Mouse (Mus musculus) liver, adult 2 months (tissue): Measurements from ENCODE around the gene Gtse1.

ENCODE experiments used
- CTCF ChIP-seq: fragments of 200-500 bp; IDR thresholded peaks from 2 replicates; pipeline ENCODE4 v1.5.1; 2011; ENCODE audit warnings: low read depth, low read length, control low read depth
- POLR2A ChIP-seq: fragments of 200-500 bp; IDR thresholded peaks from 2 replicates; pipeline ENCODE4 v1.6.1; 2011; ENCODE audit warnings: low read length, control low read depth; ENCODE audit not compliant: insufficient read depth; ENCODE audit errors: extremely low read depth

- TF ChIP-seq CTCF = no peak
- no peak for TF ChIP-seq POLR2A
These were observed 37.6 kb downstream of the Gtse1 start for GRCm38 (mm10) chr15:85897113-85897512.
